Mouse (Mus musculus) megakaryocyte, embryonic 14.5 days (primary cell): ENCODE data around the gene Mst1.

Source experiments
- FLI1 ChIP-seq: IDR thresholded peaks from 2 replicates; pipeline ENCODE4 v1.6.1; 2012; ENCODE audit warnings: low read length, inconsistent platforms, mixed read lengths
- GATA1 ChIP-seq: IDR thresholded peaks from 3 replicates; pipeline ENCODE4 v1.6.1; 2012; ENCODE audit warnings: mixed read lengths, low read length, inconsistent platforms, borderline replicate concordance

DNA sequence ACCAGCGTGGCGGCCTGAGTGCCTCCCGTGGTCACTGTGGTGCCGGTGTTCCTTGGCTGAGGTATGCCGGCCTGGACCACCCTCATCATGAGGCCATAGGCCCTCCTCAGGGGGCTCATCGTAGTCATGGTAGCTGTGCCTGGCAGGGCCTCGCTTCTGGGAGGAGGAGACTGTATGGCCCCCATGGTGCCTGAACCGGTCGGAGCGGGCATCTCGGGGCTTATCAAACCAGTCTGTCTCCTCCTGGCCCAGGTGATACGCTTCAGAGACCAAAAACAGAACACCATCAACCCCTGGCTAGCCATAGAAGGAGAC lies 25.3 kb downstream of the Mst1 start:
- TF ChIP-seq GATA1 (no peak), FLI1 (no peak)
